Mouse (Mus musculus): ENCODE results near the gene Prr5l. TPM values are rescaled to one million over a fixed set of nuclear protein-coding genes. Genes with fewer than 3 reads are reported as not detected.

Gene Prr5l
- polyA plus RNA-seq, 1 experiment = 0.02 TPM

- Histone ChIP-seq H3K9me3 (ENCODE audit: control insufficient read depth, low read length) (no peaks in the 10 kb centered on the region), H3K27me3 (ENCODE audit: control insufficient read depth) (peaks cover 28% of the 10 kb centered on the region), H3K4me3 (replicated peaks) (no peak overlapping the region), H3K4me1 (ENCODE audit: control insufficient read depth) (no peaks in the 10 kb centered on the region), H3K36me3 (ENCODE audit: control insufficient read depth) (no peaks in the 10 kb centered on the region)
- no peak for TF ChIP-seq TAL1 (IDR thresholded peaks at IDR 0.05; ENCODE audit: low read length)
- TF ChIP-seq GATA1 (IDR thresholded peaks at IDR 0.05; ENCODE audit: low read length) = no peak
Observed at GRCm38 (mm10) chr2:101797901-101798250, 85.0 kb downstream of the Prr5l start.

DNA sequence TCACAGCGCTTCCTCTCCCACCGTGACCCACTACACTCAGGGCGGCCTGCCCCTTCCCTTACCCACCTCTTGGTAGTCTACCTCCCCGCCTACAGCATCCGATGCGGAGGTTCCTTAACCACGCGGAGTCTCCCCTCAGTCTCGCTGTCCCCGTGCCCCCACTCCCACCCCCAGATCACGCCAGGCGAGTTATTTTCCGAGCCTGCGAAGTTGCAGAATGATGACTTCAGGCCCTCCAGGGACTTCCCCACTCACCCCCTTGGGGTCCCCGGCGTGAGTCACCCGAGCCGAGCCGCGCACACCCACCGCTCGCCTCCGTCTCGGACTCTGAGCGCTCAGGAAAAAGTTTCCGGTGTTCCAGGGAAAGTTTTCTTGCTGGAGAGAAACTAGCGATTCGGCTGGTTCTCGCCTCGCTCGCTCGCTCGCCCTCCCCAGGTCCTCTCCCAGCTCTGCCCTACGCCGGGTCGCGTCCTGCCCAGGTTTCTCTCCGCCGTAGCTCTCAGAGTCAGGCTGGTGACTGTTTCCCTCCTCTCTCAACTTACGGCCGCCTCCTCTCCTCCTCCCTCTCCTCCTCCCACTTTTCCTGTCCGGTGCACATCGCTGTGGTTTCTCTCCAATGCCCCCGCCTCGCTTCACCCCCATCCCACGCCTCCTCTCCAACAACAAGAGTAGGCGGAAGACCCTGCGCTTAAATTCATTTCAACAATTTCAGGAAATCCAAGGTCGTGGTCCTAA, 85.5 kb downstream of the Prr5l start:
- H3K4me1 ChIP-seq (ENCODE audit: control insufficient read depth) = no peaks in the 10 kb centered on the region

GRCm38 (mm10) chr2:101796287-101797115, 86.3 kb downstream of the Prr5l start:
- Histone ChIP-seq H3K4me1 (ENCODE audit: control insufficient read depth) (no peaks in the 10 kb centered on the region), H3K36me3 (ENCODE audit: control insufficient read depth) (no peaks in the 10 kb centered on the region), H3K27me3 (ENCODE audit: control insufficient read depth) (peaks cover 28% of the 10 kb centered on the region), H3K4me3 (replicated peaks) (peak overlapping the region; percentile 48), H3K9me3 (ENCODE audit: control insufficient read depth, low read length) (no peaks in the 10 kb centered on the region)
- no peak for TF ChIP-seq TAL1 (IDR thresholded peaks at IDR 0.05; ENCODE audit: low read length)
- no peak for TF ChIP-seq GATA1 (IDR thresholded peaks at IDR 0.05; ENCODE audit: low read length)

More for the DNA sequence above, 85.5 kb downstream of the Prr5l start:
- Histone ChIP-seq H3K9me3 (ENCODE audit: control insufficient read depth, low read length) (no peaks in the 10 kb centered on the region), H3K4me3 (replicated peaks) (peak overlapping the region; percentile 48), H3K36me3 (ENCODE audit: control insufficient read depth) (no peaks in the 10 kb centered on the region), H3K27me3 (ENCODE audit: control insufficient read depth) (peaks cover 28% of the 10 kb centered on the region)
- TF ChIP-seq TAL1 (IDR thresholded peaks at IDR 0.05; ENCODE audit: low read length) (no peak), GATA1 (IDR thresholded peaks at IDR 0.05; ENCODE audit: low read length) (no peak)

DNA sequence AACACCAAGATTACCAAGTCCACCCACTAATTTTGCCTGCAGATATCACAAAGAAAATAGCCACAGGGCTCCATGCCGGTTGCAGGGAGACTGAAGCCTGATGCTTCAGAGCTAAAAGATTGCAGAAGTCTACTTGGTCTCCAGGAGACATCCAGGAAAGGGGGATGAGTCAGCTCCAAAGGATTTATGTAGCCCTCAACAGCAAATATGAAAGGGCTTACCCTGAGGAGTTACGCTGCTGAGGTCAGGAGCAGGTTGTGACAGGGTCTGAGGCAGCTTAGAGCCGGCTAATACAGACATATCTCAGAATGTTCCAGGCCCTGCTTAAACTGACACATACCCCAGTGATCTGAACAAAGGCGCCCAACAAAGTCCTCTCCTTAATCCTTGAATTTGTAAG, 90.7 kb downstream of the Prr5l start:
- Histone ChIP-seq H3K9me3 (ENCODE audit: control insufficient read depth, low read length) (no peaks in the 10 kb centered on the region), H3K36me3 (ENCODE audit: control insufficient read depth) (no peaks in the 10 kb centered on the region), H3K4me1 (ENCODE audit: control insufficient read depth) (no peaks in the 10 kb centered on the region), H3K4me3 (replicated peaks) (no peak overlapping the region), H3K27me3 (ENCODE audit: control insufficient read depth) (peaks cover 17% of the 10 kb centered on the region)
- TF ChIP-seq GATA1 (IDR thresholded peaks at IDR 0.05; ENCODE audit: low read length) = no peak

GRCm38 (mm10) chr2:101783255-101783654, 99.6 kb downstream of the Prr5l start:
- no peaks in the 10 kb centered on the region for H3K4me1 ChIP-seq (ENCODE audit: control insufficient read depth)
- H3K36me3 ChIP-seq (ENCODE audit: control insufficient read depth) = no peaks in the 10 kb centered on the region
- no peaks in the 10 kb centered on the region for H3K9me3 ChIP-seq (ENCODE audit: control insufficient read depth, low read length)
- H3K4me3 ChIP-seq (replicated peaks) = no peak overlapping the region
- no peaks in the 10 kb centered on the region for H3K27me3 ChIP-seq (ENCODE audit: control insufficient read depth)
- no peak for TF ChIP-seq GATA1 (IDR thresholded peaks at IDR 0.05; ENCODE audit: low read length)
- TF ChIP-seq TAL1 (IDR thresholded peaks at IDR 0.05; ENCODE audit: low read length) = no peak

DNA sequence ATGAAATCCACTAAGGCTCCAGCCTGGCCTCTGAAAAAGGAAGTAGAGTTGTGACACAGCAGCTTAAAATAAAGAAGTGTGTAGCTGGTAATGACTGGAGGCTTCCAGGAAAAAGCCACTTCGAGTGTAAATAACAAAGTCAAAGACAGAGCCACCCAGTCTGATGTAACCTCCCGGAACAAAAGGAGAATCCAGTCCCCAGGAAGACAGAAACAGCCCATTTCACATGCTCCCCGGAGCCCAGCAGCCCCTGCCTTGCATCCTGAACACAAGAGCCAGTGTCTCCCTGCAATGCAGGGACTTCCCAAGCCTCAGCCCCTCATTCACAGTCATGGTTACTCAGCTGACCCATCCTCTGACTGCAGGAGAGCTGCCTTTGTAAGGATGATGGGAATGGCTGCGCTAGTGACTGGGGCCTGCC, 101.5 kb downstream of the Prr5l start:
- no peaks in the 10 kb centered on the region for H3K36me3 ChIP-seq (ENCODE audit: control insufficient read depth)

DNA sequence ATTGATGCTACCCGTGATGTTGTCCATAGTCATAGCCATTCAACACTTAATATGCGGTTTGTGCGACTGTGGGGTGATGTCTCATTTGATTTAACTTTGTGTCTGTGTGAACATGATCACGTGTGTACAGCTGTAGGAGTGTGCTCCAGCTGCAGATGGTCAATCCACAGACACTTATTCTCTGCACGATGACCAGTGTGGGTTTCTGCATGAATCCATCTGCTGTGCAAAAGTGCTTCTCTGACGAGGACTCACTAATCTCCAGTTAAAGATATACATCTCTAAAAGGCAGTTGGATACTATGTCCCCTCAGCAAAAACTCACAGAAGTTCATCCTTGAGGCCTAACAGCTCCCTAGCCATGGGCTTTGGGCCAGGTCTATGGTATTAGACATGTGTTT, 104.7 kb downstream of the Prr5l start:
- Histone ChIP-seq H3K4me1 (ENCODE audit: control insufficient read depth) (no peaks in the 10 kb centered on the region), H3K9me3 (ENCODE audit: control insufficient read depth, low read length) (no peaks in the 10 kb centered on the region), H3K36me3 (ENCODE audit: control insufficient read depth) (no peaks in the 10 kb centered on the region), H3K27me3 (ENCODE audit: control insufficient read depth) (no peaks in the 10 kb centered on the region), H3K4me3 (replicated peaks) (no peak overlapping the region)
- TF ChIP-seq TAL1 (IDR thresholded peaks at IDR 0.05; ENCODE audit: low read length) (no peak), GATA1 (IDR thresholded peaks at IDR 0.05; ENCODE audit: low read length) (no peak)

More for the DNA sequence above, 101.5 kb downstream of the Prr5l start:
- no peaks in the 10 kb centered on the region for H3K9me3 ChIP-seq (ENCODE audit: control insufficient read depth, low read length)
- no peak overlapping the region for H3K4me3 ChIP-seq (replicated peaks)
- TF ChIP-seq TAL1 (IDR thresholded peaks at IDR 0.05; ENCODE audit: low read length) (no peak), GATA1 (IDR thresholded peaks at IDR 0.05; ENCODE audit: low read length) (no peak)
- H3K27me3 ChIP-seq (ENCODE audit: control insufficient read depth) = no peaks in the 10 kb centered on the region
- no peaks in the 10 kb centered on the region for H3K4me1 ChIP-seq (ENCODE audit: control insufficient read depth)

DNA sequence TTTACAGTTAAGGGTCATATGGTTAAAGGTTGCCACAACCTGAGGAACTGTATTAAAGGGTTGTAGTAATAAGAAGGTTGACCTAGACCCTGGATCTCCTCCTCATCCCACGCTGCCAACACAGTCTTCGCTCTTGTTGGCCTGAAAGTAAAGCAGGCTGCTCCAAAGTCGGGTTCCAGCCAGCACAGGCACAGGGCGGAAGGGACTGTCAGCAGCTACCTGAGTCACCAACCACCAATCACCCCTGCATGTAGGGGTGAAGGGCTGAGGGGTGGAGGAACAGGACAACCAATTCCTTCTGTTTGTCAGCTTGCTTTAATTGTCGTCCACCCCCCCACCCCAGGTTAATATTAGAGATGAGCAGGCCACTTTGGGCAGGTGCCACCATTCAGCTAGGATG, 119.3 kb downstream of the Prr5l start:
- H3K4me1 ChIP-seq (ENCODE audit: control insufficient read depth) = no peaks in the 10 kb centered on the region
- H3K4me3 ChIP-seq (replicated peaks) = no peak overlapping the region
- no peak for TF ChIP-seq TAL1 (IDR thresholded peaks at IDR 0.05; ENCODE audit: low read length)
- no peak for TF ChIP-seq GATA1 (IDR thresholded peaks at IDR 0.05; ENCODE audit: low read length)
- H3K27me3 ChIP-seq (ENCODE audit: control insufficient read depth) = no peaks in the 10 kb centered on the region
- H3K36me3 ChIP-seq (ENCODE audit: control insufficient read depth) = no peaks in the 10 kb centered on the region
- H3K9me3 ChIP-seq (ENCODE audit: control insufficient read depth, low read length) = no peaks in the 10 kb centered on the region

DNA sequence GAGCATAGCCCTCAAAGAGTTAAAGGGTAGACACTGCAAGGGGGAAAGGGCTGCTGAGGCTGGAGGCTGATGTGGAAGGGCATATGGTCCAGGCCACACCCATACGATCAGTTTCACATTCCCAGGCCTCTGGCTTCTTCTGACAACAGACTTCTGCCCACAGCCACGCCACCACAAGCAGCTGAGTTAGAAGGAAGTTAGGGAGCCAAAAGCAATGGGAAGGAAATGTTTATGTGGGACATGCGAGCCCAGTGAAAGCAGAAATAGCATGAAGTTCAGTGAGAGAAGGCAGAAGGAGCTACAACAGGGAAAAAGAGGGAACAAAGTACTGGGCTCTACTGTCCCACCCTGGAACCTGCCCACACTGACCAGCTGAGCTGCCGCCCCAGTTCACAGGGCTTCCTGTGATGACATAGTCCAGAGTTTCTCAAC, 119.9 kb downstream of the Prr5l start:
- Histone ChIP-seq H3K4me3 (replicated peaks) (no peak overlapping the region), H3K4me1 (ENCODE audit: control insufficient read depth) (no peaks in the 10 kb centered on the region), H3K27me3 (ENCODE audit: control insufficient read depth) (no peaks in the 10 kb centered on the region), H3K36me3 (ENCODE audit: control insufficient read depth) (no peaks in the 10 kb centered on the region), H3K9me3 (ENCODE audit: control insufficient read depth, low read length) (no peaks in the 10 kb centered on the region)
- TF ChIP-seq TAL1 (IDR thresholded peaks at IDR 0.05; ENCODE audit: low read length) = no peak
- TF ChIP-seq GATA1 (IDR thresholded peaks at IDR 0.05; ENCODE audit: low read length) = no peak
